Mouse (Mus musculus) CH12.LX (cell line): ENCODE results near the gene Hps1.

Experiments
- POLR2A ChIP-seq: IDR thresholded peaks from 2 replicates; pipeline ENCODE4 v1.6.1; 2011; ENCODE audit warnings: low read depth, mild to moderate bottlenecking, improper control_type of control experiment, low read length
- SIN3A ChIP-seq: IDR thresholded peaks from 2 replicates; pipeline ENCODE4 v1.6.1; 2012; ENCODE audit warnings: low read length, improper control_type of control experiment, inconsistent platforms

DNA sequence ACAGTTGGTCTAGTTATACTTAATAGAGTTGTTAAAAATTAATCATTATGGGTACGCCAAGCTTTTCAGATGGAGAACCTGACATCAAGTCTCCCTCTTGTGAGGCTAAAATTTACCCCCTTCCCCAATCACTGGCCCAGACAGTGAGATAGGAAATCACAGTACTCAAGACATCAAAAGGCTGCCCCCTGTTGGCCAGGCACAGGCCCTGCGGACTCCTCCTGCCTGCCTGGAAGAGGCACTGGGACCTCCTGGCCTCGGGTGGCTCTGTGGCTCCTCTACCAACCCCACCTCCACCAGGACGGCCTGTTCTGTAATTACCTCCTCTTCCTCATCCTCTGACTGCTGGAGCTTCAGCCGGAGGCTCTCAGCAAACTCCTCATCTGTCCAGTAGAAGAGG, 2.0 kb downstream of the Hps1 start:
- TF ChIP-seq POLR2A (no peak), SIN3A (no peak)
